Mouse (Mus musculus) lung, adult 2 months (tissue): Measurements from ENCODE around the gene Fcamr. TPM values are rescaled to one million over a fixed set of nuclear protein-coding genes. Genes with fewer than 3 reads are reported as not detected.

Experiments used
- DNase-seq: peaks from one replicate; pipeline ENCODE4 v3.0.0; 2022
- H3K4me1 ChIP-seq: fragments of 200-500 bp; 2 replicates; pipeline ENCODE4 v1.6.1; 2011; ENCODE audit warnings: low read length; ENCODE audit not compliant: control insufficient read depth, insufficient read depth
- H3K4me3 ChIP-seq: fragments of 200-500 bp; replicated peaks from 2 replicates; pipeline ENCODE3; 2011; ENCODE audit warnings: low read depth, mild to moderate bottlenecking, control low read depth, low read length; ENCODE audit errors: extremely low read depth
- CTCF ChIP-seq: fragments of 200-500 bp; IDR thresholded peaks from 2 replicates; pipeline ENCODE4 v1.5.1; 2011; ENCODE audit warnings: mild to moderate bottlenecking, low read length, control low read depth; ENCODE audit not compliant: insufficient read depth
- POLR2A ChIP-seq: fragments of 200-500 bp; IDR thresholded peaks from 2 replicates; pipeline ENCODE4 v1.6.1; 2011; ENCODE audit warnings: low read depth, mild to moderate bottlenecking, control low read depth, low read length, borderline replicate concordance; ENCODE audit errors: extremely low read depth
- WGBS: fragments of 180-500 bp; shearing (Covaris S2); methylation state at CpG from one replicate; pipeline ENCODE4 v1.1.7; 2018; 5-methylcytosine and 5-hydroxymethylcytosine counted together
- polyA plus RNA-seq: library from polyadenylated mRNA; depleted of rRNA; stranded (reverse); fragments of >200 nt; gene quantifications from 2 replicates; pipeline ENCODE4 v1.2.3, GENCODE M21; 2012

The Fcamr gene
- polyA plus RNA-seq, 1 experiment, result 1.3 TPM

GRCm38 (mm10) chr1:130821911-130822625, 21.4 kb downstream of the Fcamr start:
- 66% methylated on average over 9 of the region's 9 CpGs for WGBS
- H3K4me1 ChIP-seq, result no peaks in the 10 kb centered on the region
- no peak overlapping the region for H3K4me3 ChIP-seq
- DNase-seq, result no peak
- TF ChIP-seq CTCF (no peak), POLR2A (no peak)

- no peak for DNase-seq
- no peaks in the 10 kb centered on the region for H3K4me1 ChIP-seq
- no peak for TF ChIP-seq CTCF
- no peak for TF ChIP-seq POLR2A
- no peak within 1 kb of the TSS for H3K4me3 ChIP-seq
- WGBS, result 69% methylated on average over 5 of the region's 5 CpGs
Observed at GRCm38 (mm10) chr1:130826448-130826847, 25.7 kb downstream of the Fcamr start, which contains the start of gene Pigr. Pigr (plus strand) TSS chr1:130826684.

GRCm38 (mm10) chr1:130828656-130829055, 28.0 kb downstream of the Fcamr start:
- Histone ChIP-seq H3K4me3 (no peak overlapping the region), H3K4me1 (no peaks in the 10 kb centered on the region)
- DNase-seq, result no peak
- WGBS, result 56% methylated on average over 4 of the region's 4 CpGs
- no peak for TF ChIP-seq CTCF
- no peak for TF ChIP-seq POLR2A

- DNase-seq, result no peak
- TF ChIP-seq CTCF (no peak), POLR2A (no peak)
- 63% methylated on average over 8 of the region's 8 CpGs for WGBS
- Histone ChIP-seq H3K4me1 (no peaks in the 10 kb centered on the region), H3K4me3 (no peak overlapping the region)
Observed at GRCm38 (mm10) chr1:130829906-130830830, 29.5 kb downstream of the Fcamr start.

GRCm38 (mm10) chr1:130832230-130833149, 31.8 kb downstream of the Fcamr start:
- Histone ChIP-seq H3K4me3 (no peak overlapping the region), H3K4me1 (no peaks in the 10 kb centered on the region)
- TF ChIP-seq POLR2A, result no peak
- TF ChIP-seq CTCF, result no peak
- WGBS, result 62% methylated on average over 5 of the region's 5 CpGs
- no peak for DNase-seq

- TF ChIP-seq POLR2A (no peak), CTCF (no peak)
- no peak for DNase-seq
- 69% methylated on average over 6 of the region's 6 CpGs for WGBS
- peaks cover under 1% of the 10 kb centered on the region; the same call in 1 of the 2 replicates for H3K4me1 ChIP-seq
- H3K4me3 ChIP-seq, result no peak overlapping the region
Observed at GRCm38 (mm10) chr1:130835161-130835936, 34.6 kb downstream of the Fcamr start.

GRCm38 (mm10) chr1:130838288-130838687, 37.6 kb downstream of the Fcamr start:
- DNase-seq, result no peak
- 33% methylated on average over 6 of the region's 6 CpGs for WGBS
- no peak for TF ChIP-seq CTCF
- TF ChIP-seq POLR2A, result no peak
- Histone ChIP-seq H3K4me3 (no peak overlapping the region), H3K4me1 (peaks cover 2% of the 10 kb centered on the region; the same call in 1 of the 2 replicates)

GRCm38 (mm10) chr1:130840599-130841379, 40.1 kb downstream of the Fcamr start:
- TF ChIP-seq POLR2A (no peak), CTCF (no peak)
- WGBS, result 52% methylated on average over 8 of the region's 8 CpGs
- Histone ChIP-seq H3K4me3 (no peak overlapping the region), H3K4me1 (peaks cover 2% of the 10 kb centered on the region; the same call in 1 of the 2 replicates)
- no peak for DNase-seq
